In the genomic region with DNA sequence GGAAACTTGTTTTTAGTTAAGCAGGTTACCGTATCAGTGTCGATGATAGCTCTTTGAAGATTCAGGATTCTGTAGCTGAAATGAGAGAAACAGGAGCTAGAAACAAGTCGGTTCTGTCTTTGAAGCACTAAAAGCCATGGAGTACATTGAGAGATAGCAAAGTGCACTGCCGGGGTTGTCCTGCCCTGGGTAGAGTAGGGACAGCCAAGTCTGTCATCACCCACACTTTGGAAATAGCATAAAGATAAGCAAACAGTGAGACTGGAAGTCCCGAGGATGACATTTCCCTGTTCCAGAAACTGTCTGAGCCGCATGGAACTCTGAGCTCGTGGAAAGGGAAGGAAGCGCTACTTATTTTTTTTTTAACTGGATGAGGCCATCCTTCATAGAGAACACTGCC, we compare ENCODE assay signal across 22 mouse cellular contexts.
DNase-seq lines count a peak whose midpoint lies in the region; ATAC-seq and TF ChIP-seq lines count a peak whose summit lies in the region.
"Had no signal": no experiment of that assay in that cellular context is flagged by ENCODE, and none has a peak within 500 bp of the region (broad histone marks: within the 10 kb centered on the region; RNA-seq: fewer than 3 reads in every experiment).

No protein-coding gene starts in this region.

- no peak for TF ChIP-seq POLR2A in liver, adult 2 months (IDR thresholded peaks at IDR 0.05; ENCODE audit: extremely low read depth, insufficient read depth, low read length)
- no peak for TF ChIP-seq POLR2A in embryonic fibroblast, embryonic 13.5 days (IDR thresholded peaks at IDR 0.05; ENCODE audit: low read depth, low read length)

- H3K27me3 ChIP-seq in liver, adult 2 months (ENCODE audit: control insufficient read depth, insufficient read depth, low read length), result no peaks in the 10 kb centered on the region
- 0 out of 2 replicates have a peak, but pooled peaks cover 2% of the 10 kb centered on the region for H3K27me3 ChIP-seq in heart, embryonic 14.5 days (ENCODE audit: control insufficient read depth, insufficient read depth, low read length)
- no peaks in the 10 kb centered on the region for H3K27me3 ChIP-seq in intestine, postnatal 0 days (replicated peaks; ENCODE audit: control insufficient read depth, insufficient read depth, low read length)
- H3K27me3 ChIP-seq: embryonic facial prominence, embryonic 13.5 days; hindbrain, embryonic 13.5 days; liver, embryonic 13.5 days; megakaryocyte, embryonic 14.5 days had no signal

- 0 out of 2 replicates have a peak, but pooled peaks have one; percentile 24 for ATAC-seq in frontal cortex, adult (ENCODE audit: low TSS enrichment)
- peak; percentile 89 for ATAC-seq in heart, embryonic 14.5 days (ENCODE audit: insufficient number of reproducible peaks, insufficient read depth, low FRiP score, low read depth)
- no peak for ATAC-seq in intestine, postnatal 0 days
- ATAC-seq: CD4-positive, CD25-positive, alpha-beta regulatory T cell, adult 4 months; midbrain, embryonic 16.5 days had no signal

- peak overlapping the region; percentile 59 for H3K4me2 ChIP-seq in heart, embryonic 14.5 days (ENCODE audit: low read length)
- H3K4me2 ChIP-seq in intestine, postnatal 0 days (replicated peaks; ENCODE audit: low read depth), result no peak overlapping the region
- H3K4me2 ChIP-seq: embryonic facial prominence, embryonic 13.5 days; hindbrain, embryonic 13.5 days; liver, embryonic 13.5 days had no signal

- TF ChIP-seq CTCF in liver, adult 2 months (IDR thresholded peaks at IDR 0.05; ENCODE audit: low read depth, low read length), result no peak
- no peak for TF ChIP-seq CTCF in embryonic fibroblast, embryonic 13.5 days (IDR thresholded peaks at IDR 0.05; ENCODE audit: borderline replicate concordance, insufficient read depth, low read length)
- no peak for TF ChIP-seq CTCF in intestine, postnatal 0 days (IDR thresholded peaks at IDR 0.05; ENCODE audit: low read depth)

- H3K27ac ChIP-seq in liver, adult 2 months (replicated peaks; ENCODE audit: insufficient read depth, low read depth, low read length), result 0 out of 2 replicates have a peak overlapping the region, but pooled peaks have one; percentile 22
- peak overlapping the region; percentile 63 for H3K27ac ChIP-seq in embryonic fibroblast, embryonic 13.5 days (ENCODE audit: insufficient read depth, low read length)
- H3K27ac ChIP-seq in heart, embryonic 14.5 days (replicated peaks in 1 of 2; ENCODE audit: control insufficient read depth in 1 of 2, insufficient read depth in 1 of 2, low read depth in 2 of 2, low read length in 2 of 2), result peak overlapping the region; percentile 84 to 88
- no peak overlapping the region for H3K27ac ChIP-seq in intestine, postnatal 0 days (ENCODE audit: low read depth, low read length)
- H3K27ac ChIP-seq: embryonic facial prominence, embryonic 13.5 days; forebrain, embryonic 10.5 days; hindbrain, embryonic 13.5 days; liver, embryonic 13.5 days had no signal

- 34% methylated on average over 8 of the region's 8 CpGs for WGBS in liver, adult 2 months
- WGBS in heart, embryonic 14.5 days, result 14% methylated on average over 8 of the region's 8 CpGs
- WGBS in intestine, postnatal 0 days, result 77% methylated on average over 8 of the region's 8 CpGs

- H3K36me3 ChIP-seq in liver, adult 2 months (ENCODE audit: control insufficient read depth, insufficient read depth, low read length), result peaks cover 30% of the 10 kb centered on the region
- H3K36me3 ChIP-seq in heart, embryonic 14.5 days (ENCODE audit: control insufficient read depth, insufficient read depth, low read length), result peaks cover 29% of the 10 kb centered on the region
- H3K36me3 ChIP-seq in intestine, postnatal 0 days (ENCODE audit: control insufficient read depth, insufficient read depth), result peaks cover 55% of the 10 kb centered on the region

- H3K79me2 ChIP-seq in liver, adult 2 months (ENCODE audit: control insufficient read depth, insufficient read depth, low read length), result peaks cover 4% of the 10 kb centered on the region; the same call in 1 of the 2 replicates

- peaks cover 6% of the 10 kb centered on the region for H3K4me1 ChIP-seq in liver, adult 2 months (ENCODE audit: control insufficient read depth, insufficient read depth, low read length)
- H3K4me1 ChIP-seq in embryonic fibroblast, embryonic 13.5 days (ENCODE audit: control insufficient read depth, insufficient read depth, low read length), result peaks cover 20% of the 10 kb centered on the region
- peaks cover 17 to 22% of the 10 kb centered on the region in 2 experiments for H3K4me1 ChIP-seq in heart, embryonic 14.5 days (ENCODE audit: control insufficient read depth in 2 of 2, insufficient read depth in 2 of 2, low read length in 2 of 2)
- no peaks in the 10 kb centered on the region for H3K4me1 ChIP-seq in intestine, postnatal 0 days (replicated peaks; ENCODE audit: control insufficient read depth, insufficient read depth, low read length)
- H3K4me1 ChIP-seq: hindbrain, embryonic 13.5 days; liver, embryonic 13.5 days had no signal

- no peak overlapping the region for H3K4me3 ChIP-seq in liver, adult 2 months (ENCODE audit: insufficient read depth, low read depth, low read length)
- H3K4me3 ChIP-seq in embryonic fibroblast, embryonic 13.5 days (ENCODE audit: insufficient read depth, low read length), result no peak overlapping the region
- H3K4me3 ChIP-seq in heart, embryonic 14.5 days (ENCODE audit: control insufficient read depth in 1 of 2, insufficient read depth in 1 of 2, low read depth in 1 of 2, low read length in 2 of 2), result no peak overlapping the region
- no peak overlapping the region for H3K4me3 ChIP-seq in intestine, postnatal 0 days (ENCODE audit: low read depth, low read length)
- H3K4me3 ChIP-seq: embryonic facial prominence, embryonic 13.5 days; forebrain, embryonic 10.5 days; hindbrain, embryonic 13.5 days; liver, embryonic 13.5 days; megakaryocyte, embryonic 14.5 days had no signal

- no peak for DNase-seq in frontal cortex, postnatal 25 days (ENCODE audit: low spot score in 2 of 2)
- peak; percentile 81 for DNase-seq in liver, adult 2 months (ENCODE audit: extremely low read depth, low read depth, low spot score)
- no peak for DNase-seq in liver
- DNase-seq in spleen, adult 18-20 months, result no peak
- DNase-seq: cerebellum, adult 9-11 months; gastrocnemius, postnatal 14 days; kidney, postnatal 36 days; left cerebral cortex, postnatal 4 days; liver, embryonic 13.5 days; right cerebral cortex, adult 18-20 months; thymus, adult 18-20 months had no signal

- H3K9ac ChIP-seq in liver, adult 2 months (ENCODE audit: low read depth, low read length), result no peak overlapping the region
- H3K9ac ChIP-seq in heart, embryonic 14.5 days (ENCODE audit: low read length), result no peak overlapping the region; the same call in 1 of the 2 replicates
- no peak overlapping the region for H3K9ac ChIP-seq in intestine, postnatal 0 days (ENCODE audit: low read depth, low read length)
- H3K9ac ChIP-seq: embryonic facial prominence, embryonic 13.5 days; hindbrain, embryonic 13.5 days; liver, embryonic 13.5 days had no signal

- no peaks in the 10 kb centered on the region for H3K9me3 ChIP-seq in heart, embryonic 14.5 days (ENCODE audit: control insufficient read depth, low read length)
- no peaks in the 10 kb centered on the region for H3K9me3 ChIP-seq in intestine, postnatal 0 days (ENCODE audit: control insufficient read depth)
- H3K9me3 ChIP-seq: embryonic facial prominence, embryonic 13.5 days; forebrain, embryonic 10.5 days; G1E; hindbrain, embryonic 13.5 days; liver, embryonic 13.5 days; megakaryocyte, embryonic 14.5 days had no signal
